Mouse (Mus musculus) heart, embryonic 12.5 days (tissue): Measurements from ENCODE around the gene Astn1. TPM values are rescaled to one million over a fixed set of nuclear protein-coding genes. Genes with fewer than 3 reads are reported as not detected.
A peak's percentile ranks its signal among the peaks of the same experiment; 100 is the strongest.

Experiments used
- ATAC-seq: fragments of 200-750 bp; cut with Nextera tagmentation; 2 replicates; pipeline ENCODE4 v1.8.0; 2017; ENCODE audit warnings: moderate TSS enrichment, moderate library complexity; ENCODE audit not compliant: insufficient number of reproducible peaks, low FRiP score
- H3K27ac ChIP-seq: fragments of 300-500 bp; sonication (generic); 2 replicates; pipeline ENCODE4 v1.5.1; 2016; ENCODE audit warnings: mild to moderate bottlenecking, moderate library complexity; ENCODE audit not compliant: poor library complexity, severe bottlenecking
- H3K27me3 ChIP-seq: fragments of 300-500 bp; sonication (generic); replicated peaks from 2 replicates; pipeline ENCODE4 v1.6.1; 2016; ENCODE audit warnings: mild to moderate bottlenecking, moderate library complexity
- H3K36me3 ChIP-seq: fragments of 300-500 bp; sonication (generic); 2 replicates; pipeline ENCODE4 v1.6.1; 2016; ENCODE audit warnings: mild to moderate bottlenecking, moderate library complexity
- H3K4me1 ChIP-seq: fragments of 300-500 bp; sonication (generic); replicated peaks from 2 replicates; pipeline ENCODE4 v1.6.1; 2016; ENCODE audit warnings: mild to moderate bottlenecking
- H3K4me2 ChIP-seq: fragments of 300-500 bp; sonication (generic); 2 replicates; pipeline ENCODE4 v1.6.1; 2016; ENCODE audit warnings: mild to moderate bottlenecking, moderate library complexity
- H3K4me3 ChIP-seq: fragments of 300-500 bp; sonication (generic); 2 replicates; pipeline ENCODE4 v1.5.1; 2016; ENCODE audit warnings: mild to moderate bottlenecking
- H3K9ac ChIP-seq: fragments of 300-500 bp; sonication (generic); 2 replicates; pipeline ENCODE4 v1.6.1; 2016; ENCODE audit warnings: mild to moderate bottlenecking, moderate library complexity
- H3K9me3 ChIP-seq: fragments of 300-500 bp; sonication (generic); replicated peaks from 2 replicates; pipeline ENCODE4 v1.6.1; 2016; ENCODE audit warnings: mild to moderate bottlenecking, moderate library complexity
- WGBS: fragments of 180-500 bp; shearing (Covaris S2); methylation state at CpG from one replicate; pipeline ENCODE4 v1.1.7; 2016; 5-methylcytosine and 5-hydroxymethylcytosine counted together
- polyA plus RNA-seq: library from polyadenylated mRNA; unstranded; fragments of >200 nt; fragmentation: Nextera tagmentation; extraction: Ambion mirVana; gene quantifications from 2 replicates; pipeline ENCODE4 v1.2.1, GENCODE M21; 2016

The Astn1 gene
- polyA plus RNA-seq, 1 experiment from 2014 or later, result 1.7 TPM

DNA sequence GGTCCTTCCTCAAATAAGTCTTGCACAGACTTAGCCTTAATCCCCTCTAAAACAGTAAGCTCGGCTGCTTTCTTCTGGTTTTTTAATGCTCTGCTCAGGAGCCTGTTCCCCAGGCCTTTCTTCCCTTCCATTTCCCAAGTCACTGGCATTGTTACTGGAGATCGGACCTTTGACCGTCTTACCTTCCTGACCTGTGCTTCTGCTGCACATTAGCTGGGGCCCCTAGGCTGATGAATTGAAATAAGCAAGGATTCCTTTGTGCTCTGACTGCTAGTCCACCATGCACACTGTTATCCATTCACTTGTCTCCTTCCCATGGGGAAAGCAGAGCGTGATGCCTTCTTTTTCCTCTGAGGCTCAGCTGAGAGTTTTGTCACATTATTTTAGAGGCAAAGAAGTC lies 255.9 kb downstream of the Astn1 start:
- Histone ChIP-seq H3K27ac (no peak overlapping the region), H3K9ac (no peak overlapping the region), H3K4me3 (no peak overlapping the region), H3K9me3 (no peaks in the 10 kb centered on the region), H3K4me2 (no peak overlapping the region), H3K27me3 (no peaks in the 10 kb centered on the region), H3K4me1 (no peaks in the 10 kb centered on the region), H3K36me3 (no peaks in the 10 kb centered on the region)
- 76% methylated on average over 4 of the region's 4 CpGs for WGBS
- ATAC-seq, result no peak

DNA sequence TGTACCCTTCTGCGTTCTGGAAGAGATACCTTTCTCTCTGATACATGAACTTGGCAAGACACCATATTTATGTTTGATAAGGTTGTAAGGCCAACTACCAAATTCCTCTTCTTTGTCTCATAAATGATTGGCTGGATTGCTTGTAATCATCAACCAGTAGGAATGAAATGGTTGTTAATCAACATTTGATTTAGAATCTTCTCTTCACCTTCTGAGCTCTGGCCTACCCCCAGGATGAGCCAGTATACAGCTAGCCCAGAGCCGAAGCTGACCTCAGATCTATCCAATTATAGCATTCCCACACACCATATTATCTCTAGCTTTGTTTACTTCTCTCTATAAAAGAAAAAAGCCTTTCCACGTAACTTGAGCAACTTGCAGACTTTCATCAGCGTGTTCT lies 270.9 kb downstream of the Astn1 start:
- no peak overlapping the region for H3K4me3 ChIP-seq
- H3K9me3 ChIP-seq, result no peaks in the 10 kb centered on the region
- 63% methylated on average over 4 of the region's 4 CpGs for WGBS
- no peaks in the 10 kb centered on the region for H3K36me3 ChIP-seq
- no peaks in the 10 kb centered on the region for H3K27me3 ChIP-seq
- no peak for ATAC-seq
- no peak overlapping the region for H3K9ac ChIP-seq
- no peaks in the 10 kb centered on the region for H3K4me1 ChIP-seq
- no peak overlapping the region for H3K27ac ChIP-seq
- no peak overlapping the region for H3K4me2 ChIP-seq

DNA sequence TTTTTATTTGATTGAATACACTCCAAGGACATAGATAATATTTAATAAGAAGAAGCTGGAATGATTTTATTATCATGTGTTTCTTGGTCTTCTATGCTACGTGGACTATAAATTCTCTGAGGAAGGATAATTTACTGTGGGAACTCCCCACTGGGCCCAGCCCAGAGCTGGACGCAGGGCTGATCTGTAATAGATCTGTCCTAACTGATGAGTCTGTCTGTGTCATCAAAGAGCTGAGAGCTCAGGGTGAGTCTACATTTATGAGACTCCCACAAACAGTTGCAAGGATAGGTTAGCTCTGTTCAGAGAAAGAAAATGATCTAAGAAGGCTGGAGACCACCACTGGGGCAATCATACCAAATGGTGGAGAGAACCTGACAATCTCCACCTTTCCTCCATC lies 271.4 kb downstream of the Astn1 start:
- no peaks in the 10 kb centered on the region for H3K36me3 ChIP-seq
- 82% methylated on average over 2 of the region's 2 CpGs for WGBS
- no peak overlapping the region for H3K4me3 ChIP-seq
- no peak overlapping the region for H3K4me2 ChIP-seq
- H3K27me3 ChIP-seq, result no peaks in the 10 kb centered on the region
- no peak for ATAC-seq
- H3K4me1 ChIP-seq, result no peaks in the 10 kb centered on the region
- H3K9me3 ChIP-seq, result no peaks in the 10 kb centered on the region
- H3K27ac ChIP-seq, result no peak overlapping the region
- no peak overlapping the region for H3K9ac ChIP-seq

DNA sequence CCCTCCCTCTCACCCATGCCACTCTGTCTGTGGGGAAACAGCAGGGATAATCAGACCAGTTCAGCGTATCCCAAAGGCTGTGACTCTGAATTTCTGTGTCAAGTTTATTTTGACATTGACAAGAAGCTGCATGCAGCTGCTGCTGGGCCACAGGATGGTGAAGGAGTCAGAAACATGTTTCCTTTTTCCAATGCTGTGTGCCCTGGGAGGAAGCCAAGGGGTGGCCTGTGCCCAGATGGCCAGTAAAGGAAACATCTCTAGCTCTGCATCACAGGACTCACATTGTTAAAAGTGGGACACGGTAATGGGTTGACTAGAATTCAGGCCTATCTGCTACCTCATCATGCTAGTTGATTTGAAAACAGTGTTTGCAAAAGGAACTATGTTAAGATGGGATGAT lies 279.2 kb downstream of the Astn1 start:
- Histone ChIP-seq H3K4me1 (no peaks in the 10 kb centered on the region), H3K4me2 (no peak overlapping the region), H3K27me3 (no peaks in the 10 kb centered on the region), H3K4me3 (no peak overlapping the region), H3K9ac (no peak overlapping the region), H3K27ac (no peak overlapping the region), H3K36me3 (no peaks in the 10 kb centered on the region), H3K9me3 (no peaks in the 10 kb centered on the region)
- ATAC-seq, result no peak
- WGBS, result 67% methylated on average over 2 of the region's 2 CpGs

DNA sequence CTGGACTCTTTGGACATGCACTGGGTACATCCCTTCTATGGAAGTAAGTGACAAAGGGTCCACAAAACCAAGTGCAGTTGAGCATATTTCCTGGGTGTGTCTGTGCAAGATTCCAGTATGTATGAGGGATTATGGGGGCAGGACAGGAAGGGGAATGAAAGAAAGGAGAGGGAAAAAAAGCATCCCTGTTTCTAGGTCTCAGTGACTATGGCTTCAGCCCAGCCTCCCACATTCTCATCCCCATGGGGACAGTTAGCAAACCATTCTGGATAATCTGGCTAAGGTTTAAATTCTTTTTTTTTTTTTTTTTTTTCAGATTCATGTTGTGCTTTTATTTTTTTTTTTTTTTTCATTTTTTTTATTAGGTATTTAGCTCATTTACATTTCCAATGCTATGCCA lies 280.2 kb downstream of the Astn1 start:
- no peak overlapping the region for H3K4me3 ChIP-seq
- H3K9me3 ChIP-seq, result no peaks in the 10 kb centered on the region
- H3K4me2 ChIP-seq, result no peak overlapping the region
- H3K36me3 ChIP-seq, result no peaks in the 10 kb centered on the region
- no peak for ATAC-seq
- H3K27me3 ChIP-seq, result no peaks in the 10 kb centered on the region
- no peak overlapping the region for H3K27ac ChIP-seq
- H3K9ac ChIP-seq, result no peak overlapping the region
- no peaks in the 10 kb centered on the region for H3K4me1 ChIP-seq

DNA sequence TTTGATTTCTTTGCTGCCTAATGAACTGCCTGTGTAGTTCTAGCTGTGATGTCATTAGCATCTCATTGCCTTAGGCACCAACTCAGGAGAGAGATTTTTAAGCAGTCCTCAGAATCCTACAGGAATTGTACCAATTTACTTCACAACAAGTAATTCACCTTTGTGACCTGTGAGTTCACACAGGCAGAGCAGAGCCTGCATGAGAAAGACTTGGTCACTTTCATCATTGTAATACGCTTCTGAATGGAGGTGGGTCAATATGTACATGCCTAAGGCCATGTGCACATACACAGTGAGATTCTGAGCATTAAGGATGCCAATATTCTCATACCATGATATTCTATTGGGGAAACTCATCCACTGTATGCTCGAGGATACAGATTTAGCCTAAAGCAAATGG lies 290.7 kb downstream of the Astn1 start:
- Histone ChIP-seq H3K9me3 (no peaks in the 10 kb centered on the region), H3K4me2 (no peak overlapping the region), H3K9ac (no peak overlapping the region), H3K27ac (no peak overlapping the region), H3K36me3 (no peaks in the 10 kb centered on the region), H3K27me3 (no peaks in the 10 kb centered on the region), H3K4me1 (no peaks in the 10 kb centered on the region), H3K4me3 (no peak overlapping the region)
- ATAC-seq, result no peak
- WGBS, result 62% methylated on average over 2 of the region's 2 CpGs

DNA sequence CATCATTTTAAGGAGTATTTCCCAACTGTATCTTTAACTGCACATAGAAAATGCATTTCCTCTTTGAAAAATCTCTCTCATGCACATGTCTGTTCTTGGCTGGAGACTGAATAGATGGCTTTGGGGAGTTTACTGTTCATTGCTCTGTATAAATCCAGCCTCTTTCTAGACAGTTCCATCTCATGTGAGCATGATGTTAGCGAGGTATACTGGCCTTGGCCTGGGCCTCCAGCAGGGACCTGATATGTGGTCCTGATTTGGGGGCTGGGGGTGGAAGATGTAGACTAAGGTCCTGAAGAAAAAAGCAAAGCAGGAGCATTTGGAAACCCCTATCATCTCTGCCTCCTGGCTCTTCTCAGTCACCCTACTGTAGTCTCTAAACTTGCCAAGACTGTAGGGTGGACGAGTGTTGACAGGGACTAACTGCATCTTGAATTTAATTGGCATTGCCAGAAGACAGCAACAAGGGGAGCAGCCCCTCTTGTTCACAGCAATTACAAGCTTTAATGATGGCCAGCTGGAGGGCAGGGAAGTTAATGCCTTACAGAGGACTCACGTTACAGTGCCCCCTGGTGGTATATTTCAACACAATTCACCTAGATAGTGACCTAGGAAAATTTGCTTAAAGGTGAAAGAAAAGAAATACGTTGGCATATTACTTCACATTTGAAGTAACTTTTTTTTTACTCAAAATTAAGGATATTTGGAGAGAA lies 291.9 kb downstream of the Astn1 start:
- Histone ChIP-seq H3K9me3 (no peaks in the 10 kb centered on the region), H3K4me2 (no peak overlapping the region), H3K4me3 (no peak overlapping the region), H3K36me3 (no peaks in the 10 kb centered on the region), H3K4me1 (no peaks in the 10 kb centered on the region), H3K9ac (no peak overlapping the region), H3K27ac (no peak overlapping the region), H3K27me3 (no peaks in the 10 kb centered on the region)
- 27% methylated on average over 4 of the region's 4 CpGs for WGBS
- ATAC-seq, result no peak

DNA sequence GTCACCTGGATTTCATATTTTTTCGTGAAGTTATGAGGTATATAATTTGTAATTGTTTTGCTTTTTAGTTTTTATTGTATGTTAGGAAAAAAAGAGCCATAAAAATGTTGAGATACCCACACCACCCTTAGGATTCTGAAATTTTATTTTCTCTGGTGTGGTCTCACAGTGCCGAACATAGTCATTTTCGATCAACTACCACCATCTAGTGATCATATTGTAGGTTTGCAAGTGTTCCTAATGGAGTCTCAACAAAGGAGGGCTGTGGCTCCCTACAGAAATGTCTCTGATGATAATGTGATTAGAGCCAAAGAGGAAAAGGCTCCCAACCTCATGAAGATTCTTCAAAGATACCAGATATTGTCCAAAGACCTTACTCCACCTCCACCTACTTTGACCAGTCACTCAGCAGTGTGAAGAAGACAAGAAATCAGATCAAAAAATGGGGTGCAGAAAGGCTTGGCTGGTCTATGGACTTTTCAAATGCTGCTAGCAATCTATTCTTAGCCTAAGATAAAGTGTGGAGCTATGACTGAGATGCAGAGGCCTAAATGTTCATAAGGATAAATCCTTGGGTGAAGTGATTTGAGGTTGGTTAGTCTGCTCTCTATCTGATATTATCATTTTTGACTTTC lies 292.6 kb downstream of the Astn1 start:
- Histone ChIP-seq H3K4me2 (no peak overlapping the region), H3K27me3 (no peaks in the 10 kb centered on the region), H3K9me3 (no peaks in the 10 kb centered on the region), H3K36me3 (no peaks in the 10 kb centered on the region), H3K4me3 (no peak overlapping the region), H3K9ac (no peak overlapping the region), H3K27ac (no peak overlapping the region), H3K4me1 (no peaks in the 10 kb centered on the region)
- 32% methylated on average over 3 of the region's 3 CpGs for WGBS
- peak; percentile 63; the same call in 1 of the 2 replicates for ATAC-seq

DNA sequence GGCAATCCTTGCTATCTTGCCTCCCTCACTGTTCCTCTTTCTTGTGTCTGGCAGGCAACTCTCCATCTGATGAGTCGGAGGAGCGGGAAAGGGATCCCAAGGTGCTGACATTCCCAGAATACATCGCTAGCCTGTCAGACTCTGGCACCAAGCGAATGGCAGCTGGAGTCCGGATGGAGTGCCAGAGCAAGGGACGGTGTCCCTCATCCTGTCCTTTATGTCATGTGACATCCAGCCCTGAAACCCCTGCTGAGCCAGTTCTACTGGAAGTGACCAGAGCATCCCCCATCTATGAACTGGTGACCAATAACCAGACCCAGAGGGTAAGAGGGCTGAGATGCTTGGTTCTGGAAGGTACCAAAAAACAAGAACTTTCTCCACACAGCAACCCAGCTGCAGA lies 294.9 kb downstream of the Astn1 start:
- H3K27ac ChIP-seq, result no peak overlapping the region
- H3K4me1 ChIP-seq, result no peaks in the 10 kb centered on the region
- no peak overlapping the region for H3K4me3 ChIP-seq
- H3K4me2 ChIP-seq, result no peak overlapping the region
- no peak overlapping the region for H3K9ac ChIP-seq
- H3K9me3 ChIP-seq, result no peaks in the 10 kb centered on the region
- H3K36me3 ChIP-seq, result no peaks in the 10 kb centered on the region
- ATAC-seq, result no peak
- H3K27me3 ChIP-seq, result no peaks in the 10 kb centered on the region
- WGBS, result 80% methylated on average over 6 of the region's 6 CpGs

DNA sequence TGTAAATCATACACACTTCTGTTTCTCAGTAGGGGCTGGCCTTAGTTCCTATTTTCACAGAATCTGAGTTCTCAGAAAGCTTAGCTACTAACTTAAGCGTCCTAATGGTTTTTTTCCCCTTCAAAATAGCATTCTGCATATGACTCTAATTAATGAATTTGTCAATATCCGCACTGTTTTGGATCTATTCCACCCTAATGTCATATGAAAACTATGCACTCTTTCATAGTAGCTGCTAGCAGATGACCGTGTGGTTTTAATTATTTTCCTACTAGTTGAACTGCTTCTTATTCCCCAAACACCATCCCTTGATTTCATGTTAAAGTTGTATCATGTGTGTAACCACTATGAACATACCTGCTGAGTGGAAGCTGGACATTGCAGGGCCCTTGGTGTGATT lies 303.9 kb downstream of the Astn1 start:
- Histone ChIP-seq H3K36me3 (no peaks in the 10 kb centered on the region), H3K27ac (no peak overlapping the region), H3K9ac (no peak overlapping the region), H3K4me1 (no peaks in the 10 kb centered on the region), H3K4me2 (no peak overlapping the region), H3K27me3 (no peaks in the 10 kb centered on the region), H3K9me3 (no peaks in the 10 kb centered on the region), H3K4me3 (no peak overlapping the region)
- WGBS, result 69% methylated on average over 3 of the region's 3 CpGs
- ATAC-seq, result no peak

DNA sequence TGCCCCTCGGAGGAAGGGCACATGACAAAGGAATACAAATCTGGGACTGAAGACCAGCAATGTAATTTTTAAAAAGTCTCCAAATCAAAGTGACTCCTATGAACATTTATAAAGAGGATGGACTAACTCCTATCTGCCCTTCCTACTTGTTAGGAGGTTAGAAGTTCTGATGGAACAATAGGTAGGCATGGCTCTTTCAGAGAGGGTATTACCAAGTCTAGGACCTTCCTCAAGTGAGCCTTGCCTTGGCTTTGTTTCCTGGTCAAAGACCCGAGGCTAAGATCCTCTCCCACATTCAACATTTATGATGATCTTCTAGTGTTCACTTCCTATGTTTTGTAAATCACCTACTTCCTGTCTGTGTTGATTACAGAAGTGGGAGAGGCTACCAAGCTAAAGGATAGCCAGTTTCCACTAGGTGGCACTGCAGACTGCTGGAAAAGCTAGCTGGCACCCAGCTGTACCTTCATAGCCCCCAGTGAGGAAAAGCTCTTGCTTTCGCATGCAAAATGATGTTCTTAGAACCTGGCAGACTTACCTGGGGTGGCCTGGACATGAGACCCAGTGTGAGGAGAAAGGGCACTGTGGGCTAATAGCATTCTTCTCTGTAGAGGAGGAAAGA lies 308.0 kb downstream of the Astn1 start:
- Histone ChIP-seq H3K4me2 (no peak overlapping the region), H3K27ac (no peak overlapping the region), H3K4me1 (no peaks in the 10 kb centered on the region), H3K4me3 (no peak overlapping the region), H3K36me3 (no peaks in the 10 kb centered on the region), H3K27me3 (no peaks in the 10 kb centered on the region), H3K9me3 (no peaks in the 10 kb centered on the region), H3K9ac (no peak overlapping the region)
- WGBS, result 38% methylated on average over 3 of the region's 3 CpGs
- no peak for ATAC-seq
